Mouse (Mus musculus): ENCODE results near the gene Plxna2. TPM values are rescaled to one million over a fixed set of nuclear protein-coding genes. Genes with fewer than 3 reads are reported as not detected.

Plxna2 gene
- polyA plus RNA-seq, 1 experiment: 6.0 TPM

DNA sequence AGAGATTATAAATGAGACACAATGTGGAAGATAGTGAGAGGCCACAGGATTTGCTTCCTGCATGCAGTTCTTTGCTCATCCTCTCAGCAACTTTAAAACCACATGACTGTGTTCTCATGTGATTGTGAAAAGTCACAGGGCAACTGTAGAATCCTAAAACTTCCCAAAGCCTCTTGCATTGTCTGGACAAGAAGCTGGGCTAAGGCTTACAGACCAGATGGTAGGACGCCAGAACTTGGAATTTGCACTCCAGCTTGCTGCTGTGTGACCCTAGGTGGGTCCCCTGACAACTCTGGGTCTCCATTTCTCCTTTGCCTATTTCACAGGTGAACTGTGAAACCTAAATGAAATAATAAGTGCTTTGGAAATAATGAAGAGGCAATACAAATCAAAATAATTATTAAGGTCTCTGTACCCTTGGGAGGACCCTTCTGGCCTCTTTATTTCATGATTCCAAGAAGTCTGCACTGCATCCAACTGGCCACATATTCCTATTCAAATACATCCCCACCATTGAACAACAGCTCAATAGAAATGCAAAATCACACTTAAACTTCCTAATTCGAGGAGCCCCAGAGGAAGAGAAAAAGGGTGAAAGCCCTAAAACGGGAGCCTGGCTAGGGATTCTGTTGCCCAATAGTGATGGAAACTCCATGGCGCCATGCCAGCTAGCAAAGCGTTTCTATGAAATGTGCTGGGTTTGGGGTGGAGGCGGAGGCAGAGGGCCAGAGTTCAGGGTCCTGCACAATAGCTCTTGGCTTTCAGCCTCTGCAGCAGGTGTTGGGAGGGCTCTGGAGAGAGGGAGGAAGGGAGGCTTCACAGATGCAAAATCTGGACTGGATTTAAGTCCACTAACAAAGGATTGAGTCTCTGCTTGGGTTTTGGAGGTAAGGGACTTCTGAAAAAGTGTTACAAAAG, 128.6 kb downstream of the Plxna2 start:
- Histone ChIP-seq H3K27ac (replicated peaks; ENCODE audit: low read depth, low read length) (no peak overlapping the region), H3K4me3 (ENCODE audit: insufficient read depth, low read depth, low read length) (no peak overlapping the region), H3K4me1 (ENCODE audit: control insufficient read depth, insufficient read depth, insufficient read length, low read length) (peaks cover 9% of the 10 kb centered on the region)

DNA sequence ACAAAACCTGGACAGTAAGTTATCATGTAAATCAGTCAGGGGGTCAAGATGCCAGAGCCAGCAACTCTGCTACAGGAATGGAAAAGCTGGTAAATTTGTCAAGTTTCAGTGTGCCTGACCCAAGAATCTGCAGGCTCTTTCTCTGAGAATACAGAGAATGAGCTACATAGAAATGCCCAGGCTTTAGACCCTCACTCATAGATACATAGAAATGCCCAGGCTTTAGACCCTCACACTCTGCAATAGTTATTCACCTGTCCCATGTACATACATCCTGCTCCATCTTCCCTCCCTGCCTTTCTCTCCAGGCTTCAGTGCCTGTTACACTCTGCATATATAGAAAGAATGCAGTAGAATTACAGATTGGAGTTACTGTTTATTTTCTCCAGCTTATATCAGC, 129.2 kb downstream of the Plxna2 start:
- H3K4me3 ChIP-seq (ENCODE audit: insufficient read depth, low read depth, low read length): no peak overlapping the region
- H3K4me1 ChIP-seq (ENCODE audit: control insufficient read depth, insufficient read depth, insufficient read length, low read length): peaks cover 9% of the 10 kb centered on the region
- H3K27ac ChIP-seq (replicated peaks; ENCODE audit: low read depth, low read length): no peak overlapping the region

DNA sequence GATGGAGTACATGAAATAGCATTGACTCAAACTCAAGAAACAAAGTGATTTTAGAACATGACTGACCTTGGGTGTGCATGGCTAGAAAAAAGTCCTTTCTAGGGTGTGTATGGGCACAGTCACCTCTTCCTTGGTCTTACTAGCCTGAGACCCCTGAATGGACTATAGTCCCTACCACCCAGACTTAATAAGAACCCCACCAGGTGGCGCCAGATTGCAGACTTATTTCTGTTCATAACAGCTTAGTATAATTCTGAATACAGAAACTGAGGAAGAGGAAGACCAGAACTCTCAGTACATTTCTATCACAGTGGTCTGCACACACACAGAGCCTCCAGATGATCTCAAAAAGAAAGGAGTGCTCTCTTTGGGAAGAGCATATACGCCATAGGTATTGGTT, 135.2 kb downstream of the Plxna2 start:
- H3K4me3 ChIP-seq (ENCODE audit: insufficient read depth, low read depth, low read length): no peak overlapping the region
- no peaks in the 10 kb centered on the region for H3K4me1 ChIP-seq (ENCODE audit: control insufficient read depth, insufficient read depth, insufficient read length, low read length)
- no peak overlapping the region for H3K27ac ChIP-seq (replicated peaks; ENCODE audit: low read depth, low read length)

DNA sequence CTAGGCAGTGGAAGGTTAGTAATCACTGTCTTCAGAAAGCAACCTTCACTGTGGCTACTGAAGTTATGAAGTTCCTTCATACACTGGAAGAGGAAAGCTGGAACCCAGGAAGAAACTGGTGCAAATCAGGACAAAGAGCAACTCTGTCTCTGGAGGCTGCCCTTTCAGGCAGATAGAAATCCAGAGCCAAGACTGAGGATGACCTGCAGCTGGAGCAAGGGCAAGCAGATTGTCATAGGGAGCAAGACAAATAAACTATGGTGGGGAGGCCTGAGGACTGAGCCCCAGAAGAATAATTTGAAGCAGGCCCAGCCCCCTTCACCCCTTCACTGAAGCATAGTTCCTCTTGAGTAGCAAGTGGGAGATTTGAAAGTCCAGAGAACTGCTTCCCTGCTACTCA, 138.0 kb downstream of the Plxna2 start:
- Histone ChIP-seq H3K4me3 (ENCODE audit: insufficient read depth, low read depth, low read length) (no peak overlapping the region), H3K4me1 (ENCODE audit: control insufficient read depth, insufficient read depth, insufficient read length, low read length) (no peaks in the 10 kb centered on the region), H3K27ac (replicated peaks; ENCODE audit: low read depth, low read length) (peak overlapping the region; percentile 55)

DNA sequence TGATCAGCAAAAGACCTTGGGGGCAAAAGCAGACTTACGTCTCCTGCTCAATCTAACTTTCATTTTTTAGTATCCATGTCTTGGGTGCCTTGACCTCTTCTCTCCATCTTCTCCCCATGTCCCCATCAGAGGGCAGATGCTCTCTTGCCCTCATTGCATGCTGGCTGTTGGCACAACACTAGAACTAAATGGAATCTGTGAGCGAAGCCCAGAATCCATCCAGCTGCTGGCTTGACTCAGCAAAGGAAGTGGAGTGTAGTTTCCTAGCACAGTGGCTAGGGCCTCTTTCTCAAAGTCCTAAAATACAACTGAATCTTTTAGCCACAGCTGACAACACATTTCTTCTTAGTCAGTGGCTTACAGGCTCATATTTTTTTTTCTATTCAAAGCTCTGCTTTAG, 138.4 kb downstream of the Plxna2 start:
- H3K4me1 ChIP-seq (ENCODE audit: control insufficient read depth, insufficient read depth, insufficient read length, low read length): no peaks in the 10 kb centered on the region
- H3K27ac ChIP-seq (replicated peaks; ENCODE audit: low read depth, low read length): peak overlapping the region; percentile 21; the same call in 1 of the 2 replicates
- no peak overlapping the region for H3K4me3 ChIP-seq (ENCODE audit: insufficient read depth, low read depth, low read length)

DNA sequence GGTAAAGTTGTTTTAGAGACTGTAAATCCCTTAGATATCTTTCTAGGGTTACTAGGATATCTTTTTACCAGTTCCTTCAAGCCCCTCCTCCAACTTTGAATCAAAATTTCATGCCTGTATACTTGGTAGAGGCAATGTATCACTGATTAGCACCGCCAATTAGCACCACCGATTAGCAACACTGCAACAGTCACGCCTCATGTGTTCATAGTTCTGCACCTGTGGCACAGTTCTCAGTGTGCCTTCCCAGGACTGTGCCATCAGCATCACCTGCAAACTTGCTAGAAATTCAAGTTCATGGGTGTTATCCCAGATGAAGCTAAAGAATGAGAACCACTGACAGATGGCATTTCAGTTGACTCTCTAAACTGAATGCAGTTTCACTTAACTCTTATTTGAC, 138.8 kb downstream of the Plxna2 start:
- no peak overlapping the region for H3K27ac ChIP-seq (replicated peaks; ENCODE audit: low read depth, low read length)
- H3K4me3 ChIP-seq (ENCODE audit: insufficient read depth, low read depth, low read length): no peak overlapping the region
- H3K4me1 ChIP-seq (ENCODE audit: control insufficient read depth, insufficient read depth, insufficient read length, low read length): no peaks in the 10 kb centered on the region

DNA sequence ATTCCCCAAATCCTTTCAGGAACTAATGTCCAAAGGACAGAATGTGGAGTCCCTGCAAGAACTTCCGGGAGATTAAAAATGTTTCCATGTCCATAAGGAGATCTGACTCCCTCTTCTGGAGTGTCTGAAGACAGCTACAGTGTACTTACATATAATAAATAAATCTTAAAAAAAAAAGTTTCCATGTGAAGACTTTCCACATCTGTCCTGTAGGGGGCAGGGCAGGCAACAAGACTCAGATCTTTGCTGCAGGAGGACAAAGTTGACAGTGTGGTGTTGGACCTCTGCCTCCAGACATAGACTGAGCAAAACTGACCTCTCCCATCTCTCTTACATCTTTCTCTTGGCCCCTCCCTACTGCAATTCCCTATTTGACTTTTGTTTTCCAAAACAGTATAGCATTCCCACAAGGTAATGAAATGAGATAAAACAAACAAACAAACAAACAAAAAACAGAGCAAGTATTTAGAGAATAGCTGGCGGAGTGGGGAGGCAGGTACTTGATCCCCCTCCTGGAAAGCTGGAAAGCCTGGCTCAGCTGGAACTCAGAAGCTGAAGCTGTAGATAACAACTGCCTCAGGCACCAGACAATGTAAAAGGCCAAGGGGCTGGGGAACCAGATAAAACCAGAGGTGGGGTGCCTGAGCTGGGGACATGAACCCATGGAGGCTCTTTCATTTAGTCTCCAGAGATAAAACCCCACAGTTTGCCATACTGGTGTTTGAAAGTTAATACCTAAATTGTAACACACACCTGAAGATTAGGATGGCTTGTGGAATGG, 143.6 kb downstream of the Plxna2 start:
- Histone ChIP-seq H3K4me3 (ENCODE audit: insufficient read depth, low read depth, low read length) (no peak overlapping the region), H3K27ac (replicated peaks; ENCODE audit: low read depth, low read length) (no peak overlapping the region)

DNA sequence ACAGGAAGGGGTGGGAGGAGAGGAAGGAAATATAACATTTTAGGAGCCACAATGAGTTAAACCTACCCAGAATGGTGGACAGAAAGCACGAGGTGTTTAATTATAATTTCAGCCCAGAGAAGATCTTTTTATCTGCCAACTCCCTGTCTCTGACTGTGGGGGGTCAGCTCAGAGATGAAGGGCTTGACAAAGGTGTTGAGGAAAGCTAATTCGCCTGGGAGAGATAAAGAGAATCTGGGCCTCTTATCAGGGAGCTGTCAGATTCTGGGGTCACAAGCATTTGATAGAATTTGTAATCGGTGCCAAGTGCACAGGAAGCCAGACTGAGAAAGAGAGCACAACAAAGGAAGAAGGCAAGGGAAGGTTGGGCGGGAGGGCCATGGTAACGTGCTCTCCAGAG, 144.9 kb downstream of the Plxna2 start:
- Histone ChIP-seq H3K4me1 (ENCODE audit: control insufficient read depth, insufficient read depth, insufficient read length, low read length) (no peaks in the 10 kb centered on the region), H3K27ac (replicated peaks; ENCODE audit: low read depth, low read length) (no peak overlapping the region), H3K4me3 (ENCODE audit: insufficient read depth, low read depth, low read length) (no peak overlapping the region)

More for the DNA sequence above, 143.6 kb downstream of the Plxna2 start:
- H3K4me1 ChIP-seq (ENCODE audit: control insufficient read depth, insufficient read depth, insufficient read length, low read length): no peaks in the 10 kb centered on the region

DNA sequence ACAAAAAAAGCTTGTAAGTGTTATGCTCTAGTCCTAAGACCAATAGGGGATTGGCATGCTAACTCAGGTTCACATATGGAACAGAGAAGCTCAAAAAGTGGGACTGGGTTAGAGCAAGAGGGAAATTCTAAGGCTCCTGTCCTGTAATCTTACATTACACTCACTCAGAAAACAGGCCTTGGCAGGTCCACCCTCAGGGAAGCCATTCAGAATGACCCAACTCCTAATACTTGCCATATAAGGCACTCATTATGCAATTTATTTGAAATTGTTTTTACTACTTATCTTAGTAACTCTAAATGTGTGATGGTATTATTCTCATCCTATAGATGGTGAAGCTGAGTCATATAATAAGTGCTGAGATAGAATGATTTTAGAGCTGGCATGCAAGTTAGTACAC, 146.9 kb downstream of the Plxna2 start:
- Histone ChIP-seq H3K4me3 (ENCODE audit: insufficient read depth, low read depth, low read length) (no peak overlapping the region), H3K4me1 (ENCODE audit: control insufficient read depth, insufficient read depth, insufficient read length, low read length) (no peaks in the 10 kb centered on the region), H3K27ac (replicated peaks; ENCODE audit: low read depth, low read length) (no peak overlapping the region)

DNA sequence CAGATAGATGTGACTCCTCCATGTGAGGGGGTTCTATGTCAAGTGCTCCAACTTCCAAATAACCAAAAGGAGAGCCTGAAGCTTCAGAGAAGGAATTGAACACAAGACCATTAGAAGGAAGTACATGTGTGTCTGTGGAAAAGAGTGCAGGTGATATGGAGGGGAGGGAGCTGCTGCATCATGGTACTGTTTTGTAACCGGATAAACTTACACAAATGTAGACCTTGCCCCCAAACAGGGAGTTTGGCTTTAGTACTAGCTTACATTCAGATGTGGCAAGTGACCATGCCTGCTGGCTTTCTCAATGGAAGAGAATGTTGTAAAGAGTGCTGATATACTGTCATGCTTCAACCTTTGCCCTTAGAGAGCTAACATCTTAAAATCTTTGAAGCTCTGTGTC, 150.8 kb downstream of the Plxna2 start:
- no peak overlapping the region for H3K4me3 ChIP-seq (ENCODE audit: insufficient read depth, low read depth, low read length)
- no peak overlapping the region for H3K27ac ChIP-seq (replicated peaks; ENCODE audit: low read depth, low read length)
- H3K4me1 ChIP-seq (ENCODE audit: control insufficient read depth, insufficient read depth, insufficient read length, low read length): no peaks in the 10 kb centered on the region

DNA sequence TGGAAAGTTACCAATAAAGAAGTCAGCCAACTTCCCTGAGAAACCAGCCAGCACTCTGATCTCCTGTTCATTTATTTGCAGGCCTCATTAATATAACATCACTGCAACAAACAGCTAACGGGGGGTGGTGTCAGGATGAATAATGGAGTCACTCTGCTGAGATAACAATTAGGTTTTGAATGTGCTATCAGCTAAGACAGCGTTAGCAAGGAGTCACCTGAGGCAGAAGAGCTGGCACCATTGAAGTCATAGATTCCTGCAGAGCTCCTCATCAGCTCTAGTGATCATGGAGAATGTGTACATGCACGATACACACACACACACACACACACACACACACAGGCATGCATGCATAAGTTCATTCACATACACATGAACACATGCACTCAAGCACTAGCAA, 154.0 kb downstream of the Plxna2 start:
- Histone ChIP-seq H3K27ac (replicated peaks; ENCODE audit: low read depth, low read length) (no peak overlapping the region), H3K4me1 (ENCODE audit: control insufficient read depth, insufficient read depth, insufficient read length, low read length) (no peaks in the 10 kb centered on the region), H3K4me3 (ENCODE audit: insufficient read depth, low read depth, low read length) (no peak overlapping the region)

DNA sequence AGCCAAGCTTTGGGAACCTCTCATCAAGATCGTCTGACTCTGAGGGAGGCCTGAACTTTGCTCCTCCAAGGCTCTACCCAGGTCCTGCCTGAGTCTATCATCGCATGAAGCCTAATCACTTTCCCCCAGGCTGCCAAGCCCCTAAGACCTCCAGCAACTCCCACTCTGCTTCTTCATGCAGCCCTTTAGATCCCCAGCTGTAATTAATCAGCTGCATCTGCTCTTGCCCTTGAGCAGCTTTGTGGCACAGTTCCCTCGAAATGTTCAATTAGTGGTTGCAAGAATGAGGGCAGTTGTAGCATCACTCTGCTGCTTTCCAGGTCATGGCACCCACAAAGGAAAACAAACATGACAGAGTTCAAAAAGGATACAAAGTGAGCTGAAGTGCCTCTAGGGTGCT, 155.9 kb downstream of the Plxna2 start:
- Histone ChIP-seq H3K27ac (replicated peaks; ENCODE audit: low read depth, low read length) (no peak overlapping the region), H3K4me3 (ENCODE audit: insufficient read depth, low read depth, low read length) (no peak overlapping the region), H3K4me1 (ENCODE audit: control insufficient read depth, insufficient read depth, insufficient read length, low read length) (no peaks in the 10 kb centered on the region)

DNA sequence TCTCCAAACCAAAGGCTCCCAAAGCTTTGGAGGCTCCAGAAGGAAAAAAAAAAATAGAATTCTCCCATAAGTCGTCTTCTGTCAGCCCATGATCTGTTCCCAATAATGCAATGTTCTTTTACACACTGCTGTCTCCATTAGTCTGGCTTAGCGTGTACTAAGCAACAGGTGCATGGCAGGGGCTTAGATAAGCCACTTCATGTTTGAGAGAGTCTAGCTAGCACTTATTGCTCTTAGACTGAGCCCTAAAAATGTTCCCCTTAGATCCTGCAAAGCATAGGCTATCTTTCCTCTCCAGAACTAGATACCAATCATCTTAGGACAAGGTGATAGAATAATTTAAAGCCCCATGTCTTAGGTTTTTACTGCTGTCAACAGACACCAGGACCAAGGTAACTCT, 156.3 kb downstream of the Plxna2 start:
- no peak overlapping the region for H3K4me3 ChIP-seq (ENCODE audit: insufficient read depth, low read depth, low read length)
- no peaks in the 10 kb centered on the region for H3K4me1 ChIP-seq (ENCODE audit: control insufficient read depth, insufficient read depth, insufficient read length, low read length)
- H3K27ac ChIP-seq (replicated peaks; ENCODE audit: low read depth, low read length): no peak overlapping the region

DNA sequence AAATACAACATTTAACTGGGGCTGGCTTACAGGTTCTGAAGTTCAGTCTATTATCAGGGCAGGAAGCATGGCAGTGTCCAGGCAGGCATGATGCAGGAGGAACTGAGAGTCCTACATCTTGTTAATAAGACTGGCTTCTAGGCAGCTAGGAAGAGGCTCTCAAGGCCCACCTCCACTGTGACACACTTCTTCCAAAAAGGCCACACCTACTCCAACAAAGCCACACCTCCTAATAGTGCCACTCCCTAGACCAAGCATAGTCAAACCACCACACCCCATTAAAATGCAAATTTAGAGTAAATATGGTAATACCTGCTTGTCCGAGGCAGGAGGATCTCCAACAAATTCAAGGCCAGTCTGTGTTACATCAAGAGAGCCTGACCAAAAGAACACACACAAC, 156.7 kb downstream of the Plxna2 start:
- H3K27ac ChIP-seq (replicated peaks; ENCODE audit: low read depth, low read length): no peak overlapping the region
- no peaks in the 10 kb centered on the region for H3K4me1 ChIP-seq (ENCODE audit: control insufficient read depth, insufficient read depth, insufficient read length, low read length)
- no peak overlapping the region for H3K4me3 ChIP-seq (ENCODE audit: insufficient read depth, low read depth, low read length)

DNA sequence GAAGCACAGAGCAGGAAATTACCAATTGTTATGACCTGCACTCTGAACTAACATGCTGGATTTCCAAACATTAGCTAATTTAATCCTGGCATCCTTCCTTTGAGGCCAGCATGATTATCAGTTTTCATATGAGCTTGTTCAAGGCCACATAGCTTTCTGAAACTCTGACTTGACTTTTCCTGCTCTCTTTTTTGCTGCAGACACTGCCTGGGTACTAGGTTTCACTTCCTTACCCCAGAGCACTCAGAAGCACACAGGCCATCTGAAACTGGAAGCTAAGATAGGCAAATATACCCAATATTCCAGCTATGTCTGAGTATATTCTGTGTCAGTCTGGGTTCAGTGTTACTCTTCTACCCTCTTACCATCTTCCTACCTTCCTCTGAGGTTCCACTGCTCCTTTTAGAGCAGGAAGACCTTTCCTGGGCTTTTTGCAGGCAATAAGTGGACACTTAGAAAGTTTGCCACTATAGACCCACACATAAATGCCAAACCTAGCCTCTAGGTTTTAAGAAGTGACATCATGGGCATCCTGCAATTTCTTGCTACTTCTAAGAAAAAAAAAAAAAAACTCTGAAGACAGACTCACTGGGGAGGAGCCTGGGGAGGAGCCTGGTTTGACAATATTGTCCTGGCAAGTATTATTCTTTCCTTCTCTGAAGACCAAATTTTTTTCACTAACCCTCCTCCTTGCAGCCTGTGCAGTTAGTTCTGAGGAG, 157.8 kb downstream of the Plxna2 start:
- Histone ChIP-seq H3K4me3 (ENCODE audit: insufficient read depth, low read depth, low read length) (no peak overlapping the region), H3K4me1 (ENCODE audit: control insufficient read depth, insufficient read depth, insufficient read length, low read length) (no peaks in the 10 kb centered on the region), H3K27ac (replicated peaks; ENCODE audit: low read depth, low read length) (no peak overlapping the region)
